Mouse (Mus musculus) gonadal fat pad, adult 2 months (tissue): ENCODE measurements at regions not wholly inside any gene's neighbourhood (a gene's known extent, or its start where the extent isn't known, plus 50 kb on each side); places are given as distances from the start of the nearest gene placed in this dataset.

Experiments
- DNase-seq: peaks from one replicate; pipeline ENCODE4 v3.0.0-alpha.2; 2012; ENCODE audit warnings: low read depth

- no peak for DNase-seq
Observed at GRCm38 (mm10) chr2:133436913-133437843, 114.8 kb upstream of the Bmp2 start.

GRCm38 (mm10) chr2:133438018-133438417, 113.9 kb upstream of the Bmp2 start:
- no peak for DNase-seq

GRCm38 (mm10) chr2:133443024-133443423, 108.9 kb upstream of the Bmp2 start:
- DNase-seq: no peak

GRCm38 (mm10) chr2:133443490-133443889, 108.5 kb upstream of the Bmp2 start:
- DNase-seq: no peak

- no peak for DNase-seq
Observed at GRCm38 (mm10) chr2:133452947-133453346, 99.0 kb upstream of the Bmp2 start.

- no peak for DNase-seq
Observed at GRCm38 (mm10) chr2:133455484-133456170, 96.3 kb upstream of the Bmp2 start.

GRCm38 (mm10) chr2:133456785-133457184, 95.2 kb upstream of the Bmp2 start:
- DNase-seq: no peak

- no peak for DNase-seq
Observed at GRCm38 (mm10) chr2:133458735-133459134, 93.2 kb upstream of the Bmp2 start.

- DNase-seq: no peak
Observed at GRCm38 (mm10) chr2:133460814-133461213, 91.1 kb upstream of the Bmp2 start.

- no peak for DNase-seq
Observed at GRCm38 (mm10) chr2:133462378-133462777, 89.6 kb upstream of the Bmp2 start.

- DNase-seq: no peak
Observed at GRCm38 (mm10) chr2:133467170-133468168, 84.5 kb upstream of the Bmp2 start.

- DNase-seq: no peak
Observed at GRCm38 (mm10) chr2:133472966-133473744, 78.8 kb upstream of the Bmp2 start.

GRCm38 (mm10) chr2:133474174-133474573, 77.8 kb upstream of the Bmp2 start:
- no peak for DNase-seq

- DNase-seq: no peak
Observed at GRCm38 (mm10) chr2:133480870-133481269, 71.1 kb upstream of the Bmp2 start.

- no peak for DNase-seq
Observed at GRCm38 (mm10) chr2:133481305-133481704, 70.7 kb upstream of the Bmp2 start.

GRCm38 (mm10) chr2:133481785-133482184, 70.2 kb upstream of the Bmp2 start:
- no peak for DNase-seq

GRCm38 (mm10) chr2:133495443-133495842, 56.5 kb upstream of the Bmp2 start:
- no peak for DNase-seq

- no peak for DNase-seq
Observed at GRCm38 (mm10) chr2:133496389-133496788, 55.6 kb upstream of the Bmp2 start.

- DNase-seq: no peak
Observed at GRCm38 (mm10) chr2:133497071-133497470, 54.9 kb upstream of the Bmp2 start.

GRCm38 (mm10) chr2:133497541-133498185, 54.3 kb upstream of the Bmp2 start:
- DNase-seq: no peak
